Mouse (Mus musculus): ENCODE measurements at regions not wholly inside any gene's neighbourhood (a gene's known extent, or its start where the extent isn't known, plus 50 kb on each side); places are given as distances from the start of the nearest gene placed in this dataset.

DNA sequence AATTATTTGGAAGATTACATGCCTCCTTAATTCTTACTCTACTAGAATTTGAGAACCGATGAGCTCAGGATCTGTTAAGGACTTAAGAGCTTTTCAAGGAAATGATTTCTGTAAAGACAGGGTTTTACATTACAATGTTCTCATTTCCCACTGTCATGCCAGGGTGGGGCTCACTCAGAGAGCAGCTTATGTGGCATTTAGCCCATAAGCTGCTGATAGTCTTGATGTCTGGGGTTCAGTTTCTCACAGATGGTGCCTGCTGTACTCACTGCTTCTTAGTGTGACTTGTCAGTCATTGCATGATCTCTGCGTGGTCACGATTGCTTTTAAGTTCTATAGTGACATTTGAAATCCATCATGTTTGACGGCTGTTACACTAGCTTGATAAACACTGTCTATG is 484.8 kb downstream of the Pcdh17 start:
- no peaks in the 10 kb centered on the region for H3K4me1 ChIP-seq
- H3K27me3 ChIP-seq: no peaks in the 10 kb centered on the region
- no peaks in the 10 kb centered on the region for H3K36me3 ChIP-seq
- no peak overlapping the region for H3K9ac ChIP-seq
- no peak for ATAC-seq (ENCODE audit: low FRiP score)
- 55% methylated on average over 4 of the region's 4 CpGs for whole genome bisulfite sequencing
- no peak overlapping the region for H3K4me2 ChIP-seq (replicated peaks)
- H3K9me3 ChIP-seq (replicated peaks): no peaks in the 10 kb centered on the region
- H3K4me3 ChIP-seq: no peak overlapping the region
- H3K27ac ChIP-seq: no peak overlapping the region

- 80% methylated on average over 3 of the region's 3 CpGs for WGBS
- Histone ChIP-seq H3K27ac (no peak overlapping the region), H3K9ac (no peak overlapping the region), H3K4me1 (no peaks in the 10 kb centered on the region), H3K27me3 (no peaks in the 10 kb centered on the region), H3K36me3 (no peaks in the 10 kb centered on the region), H3K4me3 (no peak overlapping the region), H3K4me2 (replicated peaks) (no peak overlapping the region), H3K9me3 (replicated peaks) (no peaks in the 10 kb centered on the region)
- ATAC-seq (ENCODE audit: low FRiP score): no peak
Observed at GRCm38 (mm10) chr14:84934094-84934493, 490.7 kb downstream of the Pcdh17 start.

DNA sequence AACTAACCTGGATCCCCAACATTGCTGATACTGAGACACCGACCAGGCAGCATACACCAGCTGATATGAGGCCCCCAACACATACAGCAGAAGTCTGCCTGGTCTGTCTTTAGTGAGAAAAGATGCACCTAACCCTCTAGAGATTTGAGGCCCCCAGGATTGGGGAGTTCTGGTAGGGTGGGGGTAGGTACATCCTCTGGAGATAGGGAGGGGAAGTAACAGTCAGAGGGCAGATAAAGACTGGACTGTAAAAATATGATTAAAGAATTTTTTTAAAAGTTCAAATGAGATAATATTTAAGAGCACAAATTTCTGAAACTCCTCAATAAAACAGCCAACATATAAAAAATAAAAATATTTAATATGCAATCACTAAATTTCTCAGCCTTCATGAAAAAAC is 511.9 kb downstream of the Pcdh17 start:
- H3K36me3 ChIP-seq: no peaks in the 10 kb centered on the region
- no peak overlapping the region for H3K9ac ChIP-seq
- H3K27me3 ChIP-seq: no peaks in the 10 kb centered on the region
- 96% methylated on average over 1 of the region's 1 CpGs for WGBS
- ATAC-seq (ENCODE audit: low FRiP score): no peak
- H3K9me3 ChIP-seq (replicated peaks): no peaks in the 10 kb centered on the region
- no peak overlapping the region for H3K4me2 ChIP-seq (replicated peaks)
- H3K27ac ChIP-seq: no peak overlapping the region
- no peak overlapping the region for H3K4me3 ChIP-seq
- no peaks in the 10 kb centered on the region for H3K4me1 ChIP-seq

GRCm38 (mm10) chr14:84987764-84988163 is 544.4 kb downstream of the Pcdh17 start:
- WGBS: 73% methylated on average over 4 of the region's 4 CpGs
- Histone ChIP-seq H3K36me3 (no peaks in the 10 kb centered on the region), H3K4me3 (no peak overlapping the region), H3K4me1 (no peaks in the 10 kb centered on the region), H3K27ac (no peak overlapping the region), H3K9me3 (replicated peaks) (no peaks in the 10 kb centered on the region), H3K27me3 (no peaks in the 10 kb centered on the region), H3K9ac (no peak overlapping the region), H3K4me2 (replicated peaks) (no peak overlapping the region)
- ATAC-seq (ENCODE audit: low FRiP score): peak; percentile 40; the same call in 1 of the 2 replicates

- Histone ChIP-seq H3K36me3 (no peaks in the 10 kb centered on the region), H3K4me1 (no peaks in the 10 kb centered on the region), H3K27me3 (no peaks in the 10 kb centered on the region), H3K4me3 (no peak overlapping the region), H3K9ac (no peak overlapping the region), H3K4me2 (replicated peaks) (no peak overlapping the region), H3K27ac (no peak overlapping the region), H3K9me3 (replicated peaks) (no peaks in the 10 kb centered on the region)
- no peak for ATAC-seq (ENCODE audit: low FRiP score)
Observed at GRCm38 (mm10) chr14:85012384-85012783, 569.0 kb downstream of the Pcdh17 start.
